Mouse (Mus musculus) MEL (cell line): ENCODE measurements around the gene Clic1.

Source experiments
- CHD2 ChIP-seq: IDR thresholded peaks from 2 replicates; pipeline ENCODE4 v1.6.1; 2011; ENCODE audit warnings: low read length, improper control_type of control experiment
- CTCF ChIP-seq, 3 experiments: IDR thresholded peaks in 2 of 3; conservative IDR thresholded peaks in 1 of 3; 2 replicates each; pipeline ENCODE4 v1.5.1; 2011 to 2012; ENCODE audit warnings: low read length in 3 of 3, low read depth in 2 of 3, mild to moderate bottlenecking in 2 of 3, improper control_type of control experiment in 1 of 3, inconsistent platforms in 1 of 3, mixed read lengths in 1 of 3, moderate library complexity in 1 of 3; ENCODE audit not compliant: control insufficient read depth in 1 of 3, insufficient read depth in 1 of 3, poor library complexity in 1 of 3, severe bottlenecking in 1 of 3
- E2F4 ChIP-seq: IDR thresholded peaks from 2 replicates; pipeline ENCODE4 v1.6.1; 2011; ENCODE audit warnings: low read depth, low read length, improper control_type of control experiment, borderline replicate concordance
- MAX ChIP-seq: IDR thresholded peaks from 2 replicates; pipeline ENCODE4 v1.6.1; 2011; ENCODE audit warnings: low read length, improper control_type of control experiment
- MEF2A ChIP-seq: IDR thresholded peaks from 2 replicates; pipeline ENCODE4 v1.6.1; 2014; ENCODE audit warnings: low read depth, mild to moderate bottlenecking, inconsistent platforms, low read length, improper control_type of control experiment; ENCODE audit not compliant: poor library complexity, insufficient replicate concordance, severe bottlenecking; ENCODE audit errors: extremely low read depth
- MYC ChIP-seq: IDR thresholded peaks from 2 replicates; pipeline ENCODE4 v1.6.1; 2011; ENCODE audit warnings: low read depth, mild to moderate bottlenecking, low read length, improper control_type of control experiment, moderate library complexity
- NELFE ChIP-seq: IDR thresholded peaks from 2 replicates; pipeline ENCODE4 v1.6.1; 2011; ENCODE audit warnings: low read depth, low read length, improper control_type of control experiment
- POLR2A ChIP-seq, 2 experiments: IDR thresholded peaks; 2 replicates each; pipeline ENCODE4 v1.6.1; 2011 to 2012; ENCODE audit warnings: low read length in 2 of 2, mild to moderate bottlenecking in 2 of 2, control low read depth in 1 of 2, improper control_type of control experiment in 1 of 2, low read depth in 1 of 2, moderate library complexity in 1 of 2; ENCODE audit not compliant: control insufficient read depth in 1 of 2, insufficient read depth in 1 of 2, poor library complexity in 1 of 2
- RAD21 ChIP-seq: IDR thresholded peaks from 2 replicates; pipeline ENCODE4 v1.6.1; 2011; ENCODE audit warnings: mild to moderate bottlenecking, low read depth, low read length, improper control_type of control experiment
- TBP ChIP-seq: IDR thresholded peaks from 2 replicates; pipeline ENCODE4 v1.8.0; 2011; ENCODE audit warnings: low read depth, low read length, improper control_type of control experiment
- USF1 ChIP-seq: IDR thresholded peaks from 2 replicates; pipeline ENCODE4 v1.6.1; 2014; ENCODE audit warnings: low read depth, mild to moderate bottlenecking, inconsistent platforms, low read length, improper control_type of control experiment, moderate library complexity
- ZKSCAN1 ChIP-seq: IDR thresholded peaks from 2 replicates; pipeline ENCODE4 v1.6.1; 2012; ENCODE audit warnings: low read depth, mild to moderate bottlenecking, inconsistent platforms, low read length, improper control_type of control experiment, moderate library complexity
- ZNF384 ChIP-seq: IDR thresholded peaks from 2 replicates; pipeline ENCODE4 v1.6.1; 2012; ENCODE audit warnings: low read depth, mild to moderate bottlenecking, inconsistent platforms, low read length, improper control_type of control experiment

- no peak for TF ChIP-seq CTCF (IDR thresholded peaks at IDR 0.05 in 2 of 3, conservative IDR thresholded peaks at IDR 0.05 in 1 of 3; ENCODE audit: control insufficient read depth in 1 of 3, insufficient read depth in 1 of 3, low read depth in 2 of 3, low read length in 3 of 3, poor library complexity in 1 of 3, severe bottlenecking in 1 of 3)
- TF ChIP-seq MAX: no peak
- TF ChIP-seq USF1: no peak
- no peak for TF ChIP-seq MYC
- TF ChIP-seq E2F4: no peak
- TF ChIP-seq TBP: no peak
- no peak for TF ChIP-seq ZKSCAN1
- TF ChIP-seq MEF2A: no peak
- TF ChIP-seq NELFE: no peak
- TF ChIP-seq POLR2A (IDR thresholded peaks at IDR 0.05; ENCODE audit: control insufficient read depth in 1 of 2, insufficient read depth in 1 of 2, low read depth in 1 of 2, low read length in 2 of 2, poor library complexity in 1 of 2): no peak
- no peak for TF ChIP-seq RAD21
- no peak for TF ChIP-seq CHD2
- no peak for TF ChIP-seq ZNF384
These were observed 10.3 kb downstream of the Clic1 start for GRCm38 (mm10) chr17:35060071-35060470.
